Mouse (Mus musculus) forebrain, postnatal 0 days (tissue): ENCODE measurements around the gene Ddb1. TPM values are rescaled to one million over a fixed set of nuclear protein-coding genes. Genes with fewer than 3 reads are reported as not detected.
A peak's percentile ranks its signal among the peaks of the same experiment; 100 is the strongest.

ENCODE experiments used
- ATAC-seq: fragments of 200-750 bp; cut with Nextera tagmentation; 2 replicates; pipeline ENCODE4 v1.8.0; 2017; ENCODE audit warnings: mild to moderate bottlenecking, moderate library complexity
- DNase-seq: peaks from one replicate; pipeline ENCODE4 v3.0.0-alpha.2; 2015
- H3K27ac ChIP-seq: fragments of 300-500 bp; sonication (generic); 2 replicates; pipeline ENCODE4 v1.5.1; 2014; ENCODE audit warnings: low read depth, mild to moderate bottlenecking, antibody characterized with exemption, low read length, moderate library complexity, mixed read lengths
- H3K27me3 ChIP-seq: fragments of 300-500 bp; sonication (generic); 2 replicates; pipeline ENCODE4 v1.6.1; 2014; ENCODE audit warnings: mild to moderate bottlenecking, low read length, mixed read lengths; ENCODE audit not compliant: insufficient read depth
- H3K36me3 ChIP-seq: fragments of 300-500 bp; sonication (generic); 2 replicates; pipeline ENCODE4 v1.6.1; 2014; ENCODE audit warnings: mild to moderate bottlenecking, moderate library complexity; ENCODE audit not compliant: insufficient read depth
- H3K4me1 ChIP-seq: fragments of 300-500 bp; sonication (generic); 2 replicates; pipeline ENCODE4 v1.6.1; 2014; ENCODE audit warnings: antibody characterized with exemption; ENCODE audit not compliant: insufficient read depth
- H3K4me2 ChIP-seq: fragments of 300-500 bp; sonication (generic); 2 replicates; pipeline ENCODE4 v1.6.1; 2014; ENCODE audit warnings: low read depth, mild to moderate bottlenecking, moderate library complexity
- H3K4me3 ChIP-seq: fragments of 300-500 bp; sonication (generic); 2 replicates; pipeline ENCODE4 v1.5.1; 2014; ENCODE audit warnings: low read depth, low read length, mixed read lengths
- H3K9ac ChIP-seq: fragments of 300-500 bp; sonication (generic); 2 replicates; pipeline ENCODE4 v1.6.1; 2014; ENCODE audit warnings: mild to moderate bottlenecking
- H3K9me3 ChIP-seq: fragments of 300-500 bp; sonication (generic); 2 replicates; pipeline ENCODE4 v1.6.1; 2016; ENCODE audit warnings: low read length
- CTCF ChIP-seq: sonication (generic); IDR thresholded peaks from 2 replicates; pipeline ENCODE4 v1.5.1; 2016; ENCODE audit warnings: antibody characterized with exemption, control low read depth, low read depth
- WGBS: fragments of 180-500 bp; shearing (Covaris S2); extraction: QIAGEN DNeasy Blood & Tissue Kit; methylation state at CpG from one replicate; pipeline ENCODE4 v1.1.7; 2014; 5-methylcytosine and 5-hydroxymethylcytosine counted together
- polyA plus RNA-seq: library from polyadenylated mRNA; unstranded; fragments of >200 nt; fragmentation: Nextera tagmentation; extraction: Ambion mirVana; gene quantifications from 2 replicates; pipeline ENCODE4 v1.2.1, GENCODE M21; 2015
- total RNA-seq: library from RNA; depleted of rRNA; stranded (reverse); fragments of >200 nt; gene quantifications from 2 replicates; pipeline ENCODE4 v1.2.3, GENCODE M21; 2014

Ddb1 gene
- total and polyA plus RNA-seq, 2 experiments from 2014 or later, result 145 to 273 TPM

- no peak for DNase-seq
- Histone ChIP-seq H3K9me3 (no peaks in the 10 kb centered on the region), H3K27ac (no peak overlapping the region), H3K27me3 (no peaks in the 10 kb centered on the region), H3K4me2 (no peak overlapping the region), H3K36me3 (no peaks in the 10 kb centered on the region), H3K4me1 (peaks cover 21% of the 10 kb centered on the region), H3K9ac (no peak overlapping the region), H3K4me3 (no peak overlapping the region)
- TF ChIP-seq CTCF, result no peak
- no peak for ATAC-seq
- 85% methylated on average over 3 of the region's 3 CpGs for WGBS
Observed at GRCm38 (mm10) chr19:10580761-10581160, 24.4 kb upstream of the Ddb1 start.

- 90% methylated on average over 6 of the region's 6 CpGs for WGBS
- Histone ChIP-seq H3K4me1 (peaks cover 13% of the 10 kb centered on the region), H3K4me2 (no peak overlapping the region), H3K4me3 (no peak overlapping the region), H3K9me3 (no peaks in the 10 kb centered on the region), H3K36me3 (no peaks in the 10 kb centered on the region), H3K27ac (no peak overlapping the region), H3K27me3 (no peaks in the 10 kb centered on the region), H3K9ac (no peak overlapping the region)
- DNase-seq (no peak), ATAC-seq (no peak)
- no peak for TF ChIP-seq CTCF
Observed at GRCm38 (mm10) chr19:10581984-10582383, 23.1 kb upstream of the Ddb1 start.

GRCm38 (mm10) chr19:10583550-10584146 lies 21.5 kb upstream of the Ddb1 start:
- no peak for TF ChIP-seq CTCF
- WGBS, result 27% methylated on average over 7 of the region's 7 CpGs

GRCm38 (mm10) chr19:10585112-10585511 lies 20.0 kb upstream of the Ddb1 start:
- Histone ChIP-seq H3K27me3 (no peaks in the 10 kb centered on the region), H3K9ac (no peak overlapping the region), H3K4me3 (no peak overlapping the region), H3K9me3 (no peaks in the 10 kb centered on the region), H3K4me1 (no peaks in the 10 kb centered on the region), H3K4me2 (no peak overlapping the region), H3K36me3 (peaks cover 9% of the 10 kb centered on the region; the same call in 1 of the 2 replicates), H3K27ac (no peak overlapping the region)
- TF ChIP-seq CTCF, result no peak
- DNase-seq (no peak), ATAC-seq (no peak)
- WGBS, result 93% methylated on average over 8 of the region's 8 CpGs

More at GRCm38 (mm10) chr19:10583550-10584146, 21.5 kb upstream of the Ddb1 start:
- ATAC-seq (no peak), DNase-seq (peak; percentile 9)
- Histone ChIP-seq H3K4me3 (no peak overlapping the region), H3K4me2 (no peak overlapping the region), H3K4me1 (peaks cover 2% of the 10 kb centered on the region; the same call in 1 of the 2 replicates), H3K36me3 (peaks cover 1% of the 10 kb centered on the region; the same call in 1 of the 2 replicates), H3K27me3 (no peaks in the 10 kb centered on the region), H3K9me3 (no peaks in the 10 kb centered on the region), H3K27ac (no peak overlapping the region), H3K9ac (no peak overlapping the region)

GRCm38 (mm10) chr19:10587231-10587630 lies 17.9 kb upstream of the Ddb1 start:
- Histone ChIP-seq H3K36me3 (peaks cover 14% of the 10 kb centered on the region; the same call in 1 of the 2 replicates), H3K4me1 (no peaks in the 10 kb centered on the region), H3K9ac (no peak overlapping the region), H3K4me2 (no peak overlapping the region), H3K27ac (no peak overlapping the region), H3K4me3 (no peak overlapping the region), H3K27me3 (no peaks in the 10 kb centered on the region), H3K9me3 (no peaks in the 10 kb centered on the region)
- WGBS, result 89% methylated on average over 8 of the region's 8 CpGs
- no peak for DNase-seq
- TF ChIP-seq CTCF, result no peak
- ATAC-seq, result no peak

DNA sequence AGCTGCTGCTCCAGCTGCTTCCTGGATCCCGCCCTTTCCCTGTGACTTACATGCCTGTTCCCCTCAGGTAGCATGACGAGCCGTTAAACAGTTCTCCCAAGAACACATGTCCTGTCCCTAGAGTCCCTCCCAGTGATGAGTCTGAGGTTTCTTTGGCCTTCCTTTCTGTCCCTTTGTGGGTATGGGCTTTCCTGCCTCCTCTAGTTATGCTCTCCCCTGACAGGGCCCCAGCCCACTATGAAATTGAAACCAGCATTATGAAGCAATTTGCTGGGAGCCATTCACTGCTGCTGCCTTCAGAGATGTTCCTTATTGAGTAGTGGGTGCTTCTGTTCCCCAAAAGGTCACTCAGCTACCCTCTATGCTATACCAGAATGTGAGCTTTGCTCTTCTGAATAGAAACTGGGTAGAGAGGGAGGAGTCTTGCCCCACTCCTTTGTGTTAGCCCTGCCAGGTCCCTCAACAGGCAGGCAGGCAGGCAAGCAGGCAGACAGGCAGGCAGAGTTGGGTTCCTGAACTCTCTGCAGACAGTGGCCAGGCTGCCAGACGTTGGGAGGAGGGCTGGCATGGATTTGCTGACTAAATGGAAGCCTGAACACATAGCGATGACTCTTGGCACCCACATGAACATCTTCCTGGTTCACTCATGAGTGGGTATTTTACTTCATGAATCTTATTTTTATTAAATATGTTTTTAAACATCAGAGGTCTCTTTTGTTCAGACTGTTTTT lies 15.8 kb upstream of the Ddb1 start:
- ATAC-seq (no peak), DNase-seq (no peak)
- peaks cover 34% of the 10 kb centered on the region for H3K36me3 ChIP-seq
- H3K4me3 ChIP-seq, result no peak overlapping the region
- H3K27ac ChIP-seq, result no peak overlapping the region
- WGBS, result 72% methylated on average over 5 of the region's 5 CpGs
- H3K9ac ChIP-seq, result no peak overlapping the region
- no peaks in the 10 kb centered on the region for H3K27me3 ChIP-seq
- no peak overlapping the region for H3K4me2 ChIP-seq
- no peaks in the 10 kb centered on the region for H3K4me1 ChIP-seq
- H3K9me3 ChIP-seq, result no peaks in the 10 kb centered on the region
- TF ChIP-seq CTCF, result no peak

- Histone ChIP-seq H3K9me3 (no peaks in the 10 kb centered on the region), H3K27me3 (no peaks in the 10 kb centered on the region), H3K36me3 (peaks cover 41% of the 10 kb centered on the region), H3K9ac (no peak overlapping the region), H3K4me1 (no peaks in the 10 kb centered on the region), H3K27ac (no peak overlapping the region), H3K4me2 (no peak overlapping the region), H3K4me3 (no peak overlapping the region)
- WGBS, result 73% methylated on average over 3 of the region's 3 CpGs
- DNase-seq, result no peak
- no peak for ATAC-seq
- no peak for TF ChIP-seq CTCF
Observed at GRCm38 (mm10) chr19:10590301-10590700, 14.8 kb upstream of the Ddb1 start.
